Mouse (Mus musculus): ENCODE measurements around the gene Camsap3.

- TF ChIP-seq POLR2A (IDR thresholded peaks at IDR 0.05; ENCODE audit: borderline replicate concordance, extremely low read depth, low read depth, low read length): no peak
- no peak for TF ChIP-seq CTCF (IDR thresholded peaks at IDR 0.05; ENCODE audit: insufficient read depth, low read length)
Measured at GRCm38 (mm10) chr8:3569784-3570183, 17.3 kb upstream of the Camsap3 start.
